In the genomic region with DNA sequence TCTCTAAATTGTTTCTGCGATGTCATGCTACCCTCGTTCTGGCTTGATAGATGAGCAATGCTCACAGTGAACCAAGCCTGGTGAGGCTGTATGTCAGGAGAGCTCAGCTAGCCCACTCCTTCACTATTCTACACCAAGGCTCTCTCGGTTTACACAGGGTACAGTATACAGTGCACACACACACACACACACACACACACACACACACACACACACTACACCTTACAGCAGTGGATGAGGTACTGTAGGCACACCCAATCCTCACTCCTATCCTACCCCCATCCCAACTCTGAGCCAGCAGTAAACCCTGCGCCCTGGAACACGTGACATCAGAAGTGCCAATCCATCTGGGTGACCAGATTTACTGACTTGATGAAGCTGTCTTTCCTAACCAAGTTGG, we compare ENCODE assay signal across 26 mouse cellular contexts. TPM values are rescaled to one million over a fixed set of nuclear protein-coding genes. Genes with fewer than 3 reads are reported as not detected.
DNase-seq lines count a peak whose midpoint lies in the region; ATAC-seq lines count a peak whose summit lies in the region.
"Had no signal": no experiment of that assay in that cellular context is flagged by ENCODE, and none has a peak within 500 bp of the region (broad histone marks: within the 10 kb centered on the region; RNA-seq: fewer than 3 reads in every experiment).

No protein-coding gene starts in this region.

- H3K4me3 ChIP-seq in hindbrain, embryonic 12.5 days = no peak overlapping the region
- no peak overlapping the region for H3K4me3 ChIP-seq in hindbrain, embryonic 10.5 days
- no peak overlapping the region for H3K4me3 ChIP-seq in kidney, embryonic 16.5 days (ENCODE audit: low read length)
- no peak overlapping the region for H3K4me3 ChIP-seq in limb, embryonic 15.5 days
- no peak overlapping the region for H3K4me3 ChIP-seq in limb, embryonic 10.5 days
- H3K4me3 ChIP-seq: embryonic facial prominence, embryonic 13.5 days; erythroblast, embryonic 14.5 days; forebrain, embryonic 12.5 days; forebrain, embryonic 15.5 days; heart, embryonic 12.5 days; heart, embryonic 15.5 days had no signal

- no peaks in the 10 kb centered on the region for H3K36me3 ChIP-seq in hindbrain, embryonic 12.5 days
- no peaks in the 10 kb centered on the region for H3K36me3 ChIP-seq in hindbrain, embryonic 10.5 days
- H3K36me3 ChIP-seq in kidney, embryonic 16.5 days (ENCODE audit: insufficient read depth, low read length) = no peaks in the 10 kb centered on the region
- H3K36me3 ChIP-seq in limb, embryonic 15.5 days = no peaks in the 10 kb centered on the region
- H3K36me3 ChIP-seq in limb, embryonic 10.5 days = no peaks in the 10 kb centered on the region
- H3K36me3 ChIP-seq: embryonic facial prominence, embryonic 13.5 days; forebrain, embryonic 12.5 days; forebrain, embryonic 15.5 days; G1E; heart, embryonic 12.5 days; heart, embryonic 15.5 days had no signal

- no peak for DNase-seq in hindbrain, embryonic 10.5 days (ENCODE audit: low spot score)
- DNase-seq in kidney, postnatal 25 days = no peak
- DNase-seq in limb, embryonic 10.5 days (ENCODE audit: low spot score) = no peak
- DNase-seq: adrenal gland, postnatal 10 days; adrenal gland, postnatal 36 days; B cell, adult 2 months; cerebellum, adult 18-20 months; cerebellum, adult 9-10 months; cerebellum, postnatal 14 days; gastrocnemius, postnatal 25 days; heart, adult 18-20 months; heart, postnatal 10 days; heart, postnatal 36 days had no signal

- peaks cover 6% of the 10 kb centered on the region; the same call in 1 of the 2 replicates for H3K4me1 ChIP-seq in hindbrain, embryonic 12.5 days
- peaks cover 9% of the 10 kb centered on the region for H3K4me1 ChIP-seq in hindbrain, embryonic 10.5 days (replicated peaks)
- H3K4me1 ChIP-seq in kidney, embryonic 16.5 days (ENCODE audit: insufficient read depth, low read length) = 0 out of 2 replicates have a peak, but pooled peaks cover 6% of the 10 kb centered on the region
- H3K4me1 ChIP-seq in limb, embryonic 15.5 days = 0 out of 2 replicates have a peak, but pooled peaks cover 6% of the 10 kb centered on the region
- no peaks in the 10 kb centered on the region for H3K4me1 ChIP-seq in limb, embryonic 10.5 days
- H3K4me1 ChIP-seq: forebrain, embryonic 12.5 days; forebrain, embryonic 15.5 days had no signal

- no peaks in the 10 kb centered on the region for H3K27me3 ChIP-seq in hindbrain, embryonic 12.5 days
- no peaks in the 10 kb centered on the region for H3K27me3 ChIP-seq in hindbrain, embryonic 10.5 days (ENCODE audit: insufficient read depth, poor library complexity, severe bottlenecking)
- no peaks in the 10 kb centered on the region for H3K27me3 ChIP-seq in kidney, embryonic 16.5 days (ENCODE audit: insufficient read depth, low read length)
- H3K27me3 ChIP-seq in limb, embryonic 15.5 days = no peaks in the 10 kb centered on the region
- no peaks in the 10 kb centered on the region for H3K27me3 ChIP-seq in limb, embryonic 10.5 days (ENCODE audit: low read depth, poor library complexity, severe bottlenecking)
- H3K27me3 ChIP-seq: CH12.LX; embryonic facial prominence, embryonic 13.5 days; forebrain, embryonic 12.5 days; forebrain, embryonic 15.5 days; heart, embryonic 12.5 days; heart, embryonic 15.5 days; Patski had no signal

- no peak overlapping the region for H3K4me2 ChIP-seq in hindbrain, embryonic 12.5 days (replicated peaks)
- no peak overlapping the region for H3K4me2 ChIP-seq in kidney, embryonic 16.5 days (replicated peaks; ENCODE audit: low read depth, low read length)
- H3K4me2 ChIP-seq in limb, embryonic 15.5 days = no peak overlapping the region
- H3K4me2 ChIP-seq: embryonic facial prominence, embryonic 13.5 days; forebrain, embryonic 12.5 days; forebrain, embryonic 15.5 days; heart, embryonic 12.5 days; heart, embryonic 15.5 days had no signal

- H3K27ac ChIP-seq in hindbrain, embryonic 12.5 days = no peak overlapping the region
- H3K27ac ChIP-seq in hindbrain, embryonic 10.5 days = no peak overlapping the region
- H3K27ac ChIP-seq in kidney, embryonic 16.5 days (ENCODE audit: low read length) = no peak overlapping the region
- no peak overlapping the region for H3K27ac ChIP-seq in limb, embryonic 15.5 days
- no peak overlapping the region for H3K27ac ChIP-seq in limb, embryonic 10.5 days
- H3K27ac ChIP-seq: embryonic facial prominence, embryonic 13.5 days; forebrain, embryonic 12.5 days; forebrain, embryonic 15.5 days; heart, embryonic 15.5 days; hindbrain, postnatal 0 days had no signal

- no peak overlapping the region for H3K9ac ChIP-seq in hindbrain, embryonic 12.5 days
- no peak overlapping the region for H3K9ac ChIP-seq in kidney, embryonic 16.5 days (replicated peaks; ENCODE audit: low read length)
- H3K9ac ChIP-seq in limb, embryonic 15.5 days = no peak overlapping the region
- H3K9ac ChIP-seq: embryonic facial prominence, embryonic 13.5 days; forebrain, embryonic 12.5 days; forebrain, embryonic 15.5 days; heart, embryonic 12.5 days; heart, embryonic 15.5 days had no signal

- no peaks in the 10 kb centered on the region for H3K9me3 ChIP-seq in hindbrain, embryonic 12.5 days (replicated peaks)
- H3K9me3 ChIP-seq in hindbrain, embryonic 10.5 days = no peaks in the 10 kb centered on the region
- H3K9me3 ChIP-seq in kidney, embryonic 16.5 days (ENCODE audit: low read length) = no peaks in the 10 kb centered on the region
- no peaks in the 10 kb centered on the region for H3K9me3 ChIP-seq in limb, embryonic 15.5 days
- no peaks in the 10 kb centered on the region for H3K9me3 ChIP-seq in limb, embryonic 10.5 days (replicated peaks)
- H3K9me3 ChIP-seq: embryonic facial prominence, embryonic 13.5 days; forebrain, embryonic 12.5 days; forebrain, embryonic 15.5 days; G1E; heart, embryonic 12.5 days; heart, embryonic 15.5 days had no signal

- 79% methylated on average over 5 of the region's 5 CpGs for WGBS in hindbrain, embryonic 12.5 days
- 88% methylated on average over 5 of the region's 5 CpGs for WGBS in hindbrain, embryonic 10.5 days
- WGBS in kidney, embryonic 16.5 days = 72% methylated on average over 5 of the region's 5 CpGs
- WGBS in limb, embryonic 15.5 days = 66% methylated on average over 5 of the region's 5 CpGs
- WGBS in limb, embryonic 10.5 days = 72% methylated on average over 5 of the region's 5 CpGs

- ATAC-seq in hindbrain, embryonic 12.5 days (ENCODE audit: low FRiP score) = 0 out of 2 replicates have a peak, but pooled peaks have one; percentile 26
- peak; percentile 42; the same call in 1 of the 2 replicates for ATAC-seq in kidney, embryonic 16.5 days (ENCODE audit: low FRiP score, low TSS enrichment)
- ATAC-seq in limb, embryonic 15.5 days (ENCODE audit: insufficient number of reproducible peaks, low FRiP score, low TSS enrichment, low read depth) = 0 out of 2 replicates have a peak, but pooled peaks have one; percentile 52
- ATAC-seq: forebrain, embryonic 15.5 days; hindbrain, postnatal 0 days; Patski had no signal

RNA-seq across cellular contexts. Expression of a gene that starts 57.2 kb away (rescaled TPM):
- polyA plus RNA-seq in hindbrain, embryonic 12.5 days (2016; fragmentation: Nextera tagmentation; extraction: Ambion mirVana) = 25.9 and 26.0 TPM in 2 replicates
- 9.3 and 13.9 TPM in 2 replicates for polyA plus RNA-seq in hindbrain, embryonic 10.5 days (2016; fragmentation: Nextera tagmentation; extraction: Ambion mirVana)
- 7.1 and 9.3 TPM in 2 replicates for polyA plus RNA-seq in kidney, embryonic 16.5 days (2015; fragmentation: Nextera tagmentation; extraction: Ambion mirVana)
- 9.2 and 9.5 TPM in 2 replicates for polyA plus RNA-seq in limb, embryonic 15.5 days (2015; fragmentation: Nextera tagmentation; extraction: Ambion mirVana)
- polyA plus RNA-seq in limb, embryonic 10.5 days (2016; fragmentation: Nextera tagmentation; extraction: Ambion mirVana) = 3.9 and 4.3 TPM in 2 replicates
- polyA plus RNA-seq: G1E had no signal
